Mouse (Mus musculus) heart, embryonic 11.5 days (tissue): ENCODE results near the gene Eif2b3. TPM values are rescaled to one million over a fixed set of nuclear protein-coding genes. Genes with fewer than 3 reads are reported as not detected.

Experiments
- ATAC-seq: fragments of 200-750 bp; cut with Nextera tagmentation; replicated peaks from 2 replicates; pipeline ENCODE4 v1.8.0; 2017; ENCODE audit warnings: moderate library complexity; ENCODE audit not compliant: insufficient number of reproducible peaks, low FRiP score, low TSS enrichment
- H3K27ac ChIP-seq: fragments of 300-500 bp; sonication (generic); 2 replicates; pipeline ENCODE4 v1.5.1; 2014; ENCODE audit warnings: mild to moderate bottlenecking, low read depth, low read length
- H3K27me3 ChIP-seq: fragments of 300-500 bp; sonication (generic); 2 replicates; pipeline ENCODE4 v1.6.1; 2014; ENCODE audit warnings: mild to moderate bottlenecking, low read length, mixed read lengths; ENCODE audit not compliant: control insufficient read depth, insufficient read depth
- H3K36me3 ChIP-seq: fragments of 300-500 bp; sonication (generic); 2 replicates; pipeline ENCODE4 v1.6.1; 2014; ENCODE audit warnings: mild to moderate bottlenecking, low read length, moderate library complexity, mixed read lengths; ENCODE audit not compliant: control insufficient read depth, insufficient read depth
- H3K4me1 ChIP-seq: fragments of 300-500 bp; sonication (generic); 2 replicates; pipeline ENCODE4 v1.6.1; 2014; ENCODE audit warnings: low read length; ENCODE audit not compliant: control insufficient read depth, insufficient read depth
- H3K4me2 ChIP-seq: fragments of 300-500 bp; sonication (generic); 2 replicates; pipeline ENCODE4 v1.6.1; 2014; ENCODE audit warnings: mild to moderate bottlenecking, moderate library complexity
- H3K4me3 ChIP-seq: fragments of 300-500 bp; sonication (generic); 2 replicates; pipeline ENCODE4 v1.5.1; 2014; ENCODE audit warnings: low read depth, low read length
- H3K9ac ChIP-seq: fragments of 300-500 bp; sonication (generic); 2 replicates; pipeline ENCODE4 v1.6.1; 2014; ENCODE audit warnings: mild to moderate bottlenecking, low read depth, low read length, moderate library complexity
- H3K9me3 ChIP-seq: fragments of 300-500 bp; sonication (generic); replicated peaks from 2 replicates; pipeline ENCODE4 v1.6.1; 2016; ENCODE audit warnings: low read length; ENCODE audit not compliant: control insufficient read depth
- WGBS: fragments of 180-500 bp; shearing (Covaris S2); extraction: QIAGEN DNeasy Blood & Tissue Kit; methylation state at CpG from one replicate; pipeline ENCODE4 v1.1.7; 2014; ENCODE audit not compliant: insufficient replicate concordance; 5-methylcytosine and 5-hydroxymethylcytosine counted together
- polyA plus RNA-seq: library from polyadenylated mRNA; unstranded; fragments of >200 nt; fragmentation: Nextera tagmentation; extraction: Ambion mirVana; gene quantifications from 2 replicates; pipeline ENCODE4 v1.2.1, GENCODE M21; 2014

The Eif2b3 gene
- polyA plus RNA-seq, 1 experiment from 2014 or later = 36.9 TPM

GRCm38 (mm10) chr4:117125348-117125909, 106.2 kb downstream of the Eif2b3 start, which contains the start of gene Btbd19:
TSS of gene Btbd19 (minus strand) at chr4:117125725.
- 40% methylated on average over 8 of the region's 8 CpGs for WGBS
- H3K4me2 ChIP-seq = peak within 1 kb of the TSS; percentile 16
- 0 out of 2 replicates have a peak, but pooled peaks cover under 1% of the 10 kb centered on the region for H3K27me3 ChIP-seq
- peak within 1 kb of the TSS; percentile 56 for H3K9ac ChIP-seq
- H3K4me1 ChIP-seq = peaks cover 17% of the 10 kb centered on the region
- H3K4me3 ChIP-seq = no peak within 1 kb of the TSS
- H3K9me3 ChIP-seq = no peaks in the 10 kb centered on the region
- peak within 1 kb of the TSS; percentile 86 for H3K27ac ChIP-seq
- H3K36me3 ChIP-seq = no peaks in the 10 kb centered on the region
- ATAC-seq = peak; percentile 40; the same call in 1 of the 2 replicates

GRCm38 (mm10) chr4:117125910-117126674, 106.9 kb downstream of the Eif2b3 start:
- WGBS = 47% methylated on average over 15 of the region's 15 CpGs
- peak overlapping the region; percentile 56 for H3K9ac ChIP-seq
- peak; percentile 66 for ATAC-seq

GRCm38 (mm10) chr4:117126675-117127290, 107.6 kb downstream of the Eif2b3 start, which contains the start of gene Tctex1d4:
TSS of gene Tctex1d4 (plus strand) at chr4:117126794.
- Histone ChIP-seq H3K4me2 (no peak within 1 kb of the TSS; the same call in none of the 2 replicates), H3K9me3 (no peaks in the 10 kb centered on the region), H3K27me3 (peaks cover 9% of the 10 kb centered on the region), H3K4me3 (no peak within 1 kb of the TSS), H3K27ac (peak within 1 kb of the TSS; percentile 86), H3K4me1 (peaks cover 17% of the 10 kb centered on the region), H3K36me3 (no peaks in the 10 kb centered on the region), H3K9ac (peak within 1 kb of the TSS; percentile 56)
- no peak for ATAC-seq
- 79% methylated on average over 9 of the region's 9 CpGs for WGBS

More at GRCm38 (mm10) chr4:117125910-117126674, 106.9 kb downstream of the Eif2b3 start:
- H3K4me3 ChIP-seq = no peak overlapping the region
- no peaks in the 10 kb centered on the region for H3K9me3 ChIP-seq
- peaks cover 17% of the 10 kb centered on the region for H3K4me1 ChIP-seq
- H3K36me3 ChIP-seq = no peaks in the 10 kb centered on the region
- no peak overlapping the region; the same call in 1 of the 2 replicates for H3K4me2 ChIP-seq
- H3K27ac ChIP-seq = peak overlapping the region; percentile 86
- H3K27me3 ChIP-seq = 0 out of 2 replicates have a peak, but pooled peaks cover 3% of the 10 kb centered on the region

GRCm38 (mm10) chr4:117127991-117128686, 108.9 kb downstream of the Eif2b3 start:
- Histone ChIP-seq H3K27ac (no peak overlapping the region), H3K4me2 (no peak overlapping the region), H3K27me3 (peaks cover 22% of the 10 kb centered on the region), H3K36me3 (no peaks in the 10 kb centered on the region), H3K9me3 (no peaks in the 10 kb centered on the region), H3K4me3 (no peak overlapping the region), H3K4me1 (peaks cover 18% of the 10 kb centered on the region), H3K9ac (no peak overlapping the region)
- WGBS = 83% methylated on average over 33 of the region's 33 CpGs
- ATAC-seq = no peak

- H3K9ac ChIP-seq = no peak overlapping the region
- no peaks in the 10 kb centered on the region for H3K36me3 ChIP-seq
- no peak overlapping the region for H3K4me3 ChIP-seq
- H3K27me3 ChIP-seq = peaks cover 27% of the 10 kb centered on the region
- H3K4me2 ChIP-seq = no peak overlapping the region
- H3K27ac ChIP-seq = no peak overlapping the region
- WGBS = 76% methylated on average over 6 of the region's 6 CpGs
- peaks cover 11% of the 10 kb centered on the region for H3K4me1 ChIP-seq
- no peak for ATAC-seq
- no peaks in the 10 kb centered on the region for H3K9me3 ChIP-seq
Observed at GRCm38 (mm10) chr4:117130790-117131189, 111.6 kb downstream of the Eif2b3 start.

- Histone ChIP-seq H3K27ac (no peak overlapping the region), H3K27me3 (peaks cover 27% of the 10 kb centered on the region), H3K4me2 (no peak overlapping the region), H3K4me1 (peaks cover 8% of the 10 kb centered on the region; the same call in 1 of the 2 replicates), H3K9me3 (no peaks in the 10 kb centered on the region), H3K4me3 (no peak overlapping the region), H3K9ac (no peak overlapping the region), H3K36me3 (no peaks in the 10 kb centered on the region)
- 71% methylated on average over 6 of the region's 6 CpGs for WGBS
- no peak for ATAC-seq
Observed at GRCm38 (mm10) chr4:117131198-117131597, 112.0 kb downstream of the Eif2b3 start.

GRCm38 (mm10) chr4:117131890-117132793, 112.9 kb downstream of the Eif2b3 start:
- H3K4me3 ChIP-seq = no peak overlapping the region
- WGBS = 32% methylated on average over 7 of the region's 7 CpGs
- ATAC-seq = 0 out of 2 replicates have a peak, but pooled peaks have one; percentile 3

More at GRCm38 (mm10) chr4:117131890-117132793, 112.9 kb downstream of the Eif2b3 start:
- peaks cover 8% of the 10 kb centered on the region; the same call in 1 of the 2 replicates for H3K4me1 ChIP-seq
- H3K4me2 ChIP-seq = peak overlapping the region; percentile 99
- H3K36me3 ChIP-seq = no peaks in the 10 kb centered on the region
- no peaks in the 10 kb centered on the region for H3K9me3 ChIP-seq
- no peak overlapping the region for H3K9ac ChIP-seq
- H3K27ac ChIP-seq = no peak overlapping the region
- H3K27me3 ChIP-seq = peaks cover 27% of the 10 kb centered on the region
